Mouse (Mus musculus) urinary bladder, adult 2 months (tissue): ENCODE data around the gene Actn1. TPM values are rescaled to one million over a fixed set of nuclear protein-coding genes. Genes with fewer than 3 reads are reported as not detected.
"Not testable (repeated sequence)": the region's sequence is repeated elsewhere in the genome, so short reads cannot be mapped to it uniquely, and the experiment has no call there.

Source experiments
- DNase-seq: peaks from one replicate; pipeline ENCODE4 v3.0.0; 2022; ENCODE audit warnings: low spot score
- polyA plus RNA-seq: library from polyadenylated mRNA; depleted of rRNA; stranded (reverse); fragments of >200 nt; gene quantifications from 2 replicates; pipeline ENCODE4 v1.2.3, GENCODE M21; 2012; rRNA removed

The Actn1 gene
- 435 and 605 TPM in 2 replicates for polyA plus RNA-seq

- peak; percentile 83 for DNase-seq
These were observed at the start of gene Actn1 for GRCm38 (mm10) chr12:80260056-80260743. Actn1 (minus strand) TSS chr12:80260371.

- DNase-seq: no peak
These were observed 47.4 kb upstream of the Actn1 start for GRCm38 (mm10) chr12:80307556-80307955.

- no peak for DNase-seq
These were observed 44.3 kb upstream of the Actn1 start for GRCm38 (mm10) chr12:80304518-80304917.

- no peak for DNase-seq
These were observed 40.8 kb upstream of the Actn1 start for GRCm38 (mm10) chr12:80300833-80301456.

- no peak for DNase-seq
These were observed 38.5 kb upstream of the Actn1 start for GRCm38 (mm10) chr12:80298714-80299113.

- DNase-seq: no peak
These were observed 31.8 kb upstream of the Actn1 start for GRCm38 (mm10) chr12:80291895-80292435.

GRCm38 (mm10) chr12:80290964-80291363 lies 30.8 kb upstream of the Actn1 start:
- no peak for DNase-seq

GRCm38 (mm10) chr12:80290483-80290882 lies 30.3 kb upstream of the Actn1 start:
- DNase-seq: no peak

- DNase-seq: no peak
These were observed 29.6 kb upstream of the Actn1 start for GRCm38 (mm10) chr12:80289722-80290121.

- DNase-seq: no peak
These were observed 25.7 kb upstream of the Actn1 start for GRCm38 (mm10) chr12:80285890-80286289.

GRCm38 (mm10) chr12:80284251-80284650 lies 24.1 kb upstream of the Actn1 start:
- DNase-seq: not testable (repeated sequence)

- no peak for DNase-seq
These were observed 18.7 kb upstream of the Actn1 start for GRCm38 (mm10) chr12:80278866-80279265.

- DNase-seq: no peak
These were observed 17.3 kb upstream of the Actn1 start for GRCm38 (mm10) chr12:80277428-80277827.

GRCm38 (mm10) chr12:80275187-80275820 lies 15.1 kb upstream of the Actn1 start:
- DNase-seq: no peak

GRCm38 (mm10) chr12:80273020-80273686 lies 13.0 kb upstream of the Actn1 start:
- no peak for DNase-seq

- no peak for DNase-seq
These were observed 11.6 kb upstream of the Actn1 start for GRCm38 (mm10) chr12:80271806-80272205.

GRCm38 (mm10) chr12:80270924-80271323 lies 10.8 kb upstream of the Actn1 start:
- no peak for DNase-seq

GRCm38 (mm10) chr12:80269303-80269702 lies 9.1 kb upstream of the Actn1 start:
- no peak for DNase-seq

- no peak for DNase-seq
These were observed 7.8 kb upstream of the Actn1 start for GRCm38 (mm10) chr12:80267962-80268361.

GRCm38 (mm10) chr12:80264388-80264787 lies 4.2 kb upstream of the Actn1 start:
- DNase-seq: not testable (repeated sequence)

- no peak for DNase-seq
These were observed 849 bp upstream of the Actn1 start for GRCm38 (mm10) chr12:80260744-80261695.
